Mouse (Mus musculus): ENCODE measurements around the gene Hes1.
A peak's percentile ranks its signal among the peaks of the same experiment; 100 is the strongest.
"Not testable (repeated sequence)": the region's sequence is repeated elsewhere in the genome, so short reads cannot be mapped to it uniquely, and the experiment has no call there.

Gene Hes1

DNA sequence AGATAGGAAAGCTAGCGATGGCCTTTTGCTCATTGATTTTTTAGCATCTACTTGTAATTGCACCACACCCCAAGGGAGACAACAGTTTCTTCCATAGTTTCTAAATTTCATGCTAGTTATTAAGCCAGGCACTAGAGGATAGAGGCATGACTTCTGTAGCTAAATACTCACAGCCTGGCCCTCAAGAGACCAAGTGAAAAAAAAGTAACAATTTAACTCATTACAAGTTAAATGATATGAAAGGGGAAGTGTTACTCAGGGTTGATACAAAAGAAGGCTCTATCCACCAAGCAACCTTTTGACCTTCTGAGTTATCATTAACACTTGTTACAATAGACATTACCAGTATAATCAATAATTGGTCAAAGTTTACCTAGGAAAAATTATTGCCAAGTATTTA is 9.1 kb downstream of the Hes1 start:
- no peak for DNase-seq

DNA sequence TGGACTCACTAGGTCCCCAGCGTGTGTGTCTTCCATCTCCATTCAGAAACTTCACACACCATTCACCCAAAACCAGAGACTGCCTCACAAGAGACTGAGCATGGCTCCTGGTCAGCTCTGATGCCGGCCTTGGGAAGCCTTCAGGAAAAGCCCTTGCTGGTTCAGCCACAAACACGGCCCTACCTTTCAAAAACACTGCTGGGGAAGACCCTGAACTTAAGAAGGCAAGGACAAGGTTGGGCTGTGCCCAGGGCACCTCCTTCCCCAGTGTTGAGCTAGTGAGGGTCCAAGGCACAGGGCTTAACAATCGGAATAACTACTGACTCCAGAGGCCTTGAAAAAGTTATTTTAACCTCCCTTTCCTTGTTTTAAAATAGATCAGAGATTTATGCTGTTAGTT is 17.3 kb downstream of the Hes1 start:
- no peak for DNase-seq

DNA sequence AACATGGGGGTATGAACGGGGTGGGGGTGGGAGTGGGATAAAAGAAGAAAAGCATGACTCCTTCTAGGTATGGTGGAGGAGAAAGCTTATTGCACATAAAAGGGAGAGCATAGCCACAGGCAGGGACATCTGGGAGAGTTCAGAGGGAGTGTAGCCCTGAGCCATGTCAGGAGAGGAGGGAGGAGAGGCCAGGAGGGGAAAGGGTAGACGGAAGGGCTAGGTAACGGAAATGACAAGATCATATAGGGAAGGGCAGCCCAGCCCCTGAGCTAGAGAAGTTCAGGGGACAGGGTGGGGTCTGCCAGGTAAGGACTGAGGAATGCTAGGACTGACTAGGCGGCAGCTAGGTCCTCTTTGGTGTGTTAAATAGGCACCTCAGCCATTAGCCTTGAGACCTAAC is 17.8 kb downstream of the Hes1 start:
- DNase-seq, result no peak

GRCm38 (mm10) chr16:30082965-30083364 is 18.8 kb downstream of the Hes1 start:
- no peak for DNase-seq

DNA sequence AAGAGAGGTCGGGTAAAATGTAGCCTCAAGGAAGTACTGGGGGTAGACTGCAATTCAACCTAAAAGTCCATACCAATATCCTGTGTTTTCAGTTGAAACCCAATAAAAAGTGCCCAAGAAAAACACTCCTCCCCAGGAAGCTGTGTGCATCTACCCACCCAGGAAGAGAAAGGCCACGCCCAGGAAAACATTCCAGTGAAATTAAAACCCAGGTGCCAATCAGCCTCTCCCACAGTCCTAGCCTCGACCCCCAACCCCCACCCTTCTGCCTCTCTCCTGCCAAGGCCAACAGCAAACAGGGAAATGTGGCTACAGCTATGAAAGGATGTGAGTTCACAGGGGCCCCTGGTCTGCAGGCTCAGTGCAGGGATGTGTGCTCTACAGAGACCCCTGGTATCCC is 19.4 kb downstream of the Hes1 start:
- no peak for DNase-seq

DNA sequence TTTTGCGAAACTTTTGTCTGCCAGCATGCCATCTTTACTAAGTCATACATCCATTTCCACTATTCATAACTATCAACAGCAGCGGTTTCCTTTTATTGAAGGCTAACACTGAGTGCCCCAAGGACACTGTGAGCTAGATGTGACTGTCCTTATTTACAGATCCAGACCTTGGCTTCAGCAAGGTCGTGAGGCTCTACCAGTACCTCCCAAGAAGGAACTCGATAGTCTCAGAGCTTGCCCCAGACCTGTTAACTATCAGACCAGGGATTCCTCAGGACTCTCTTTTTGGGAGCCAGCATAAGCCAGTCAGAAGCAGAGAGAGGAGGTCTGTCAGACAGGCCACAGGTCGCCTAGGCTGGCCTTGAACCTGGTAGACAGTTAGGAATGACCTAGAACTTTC is 24.5 kb downstream of the Hes1 start:
- DNase-seq, result no peak

DNA sequence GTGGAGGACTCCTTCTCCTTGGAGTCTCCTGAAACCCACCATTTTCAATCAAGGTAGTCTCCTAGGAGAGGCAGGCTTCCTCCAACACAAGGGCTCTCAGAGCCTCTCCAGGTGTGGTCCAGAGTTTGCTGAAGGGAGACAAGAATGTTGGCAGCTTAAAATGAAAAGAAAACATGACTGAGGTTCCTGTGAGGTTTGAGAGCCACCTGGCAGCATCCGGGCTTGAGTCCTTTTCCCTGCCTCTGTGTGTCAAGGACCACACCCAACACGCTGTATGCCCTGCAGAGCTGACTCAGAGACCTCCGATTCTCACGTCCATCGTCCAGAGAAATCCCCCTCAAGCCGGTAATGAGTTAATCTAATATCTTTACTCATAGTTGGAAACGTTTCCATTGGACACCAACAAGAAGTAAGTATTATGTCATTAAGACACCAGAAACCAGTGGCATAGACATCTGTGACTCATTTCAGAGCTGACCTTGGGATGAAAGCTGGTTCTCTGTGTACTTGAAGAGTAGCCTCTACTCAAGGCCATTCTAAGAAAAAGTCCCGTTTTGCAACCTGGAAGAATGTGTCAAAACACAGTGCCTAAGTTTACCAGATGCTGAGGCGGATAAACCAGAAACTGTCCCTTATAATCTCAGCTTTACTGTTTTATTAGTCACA is 26.1 kb downstream of the Hes1 start:
- peak in 1 of 2 experiments; percentile 64 for DNase-seq

GRCm38 (mm10) chr16:30096050-30096449 is 31.9 kb downstream of the Hes1 start:
- no peak for DNase-seq

DNA sequence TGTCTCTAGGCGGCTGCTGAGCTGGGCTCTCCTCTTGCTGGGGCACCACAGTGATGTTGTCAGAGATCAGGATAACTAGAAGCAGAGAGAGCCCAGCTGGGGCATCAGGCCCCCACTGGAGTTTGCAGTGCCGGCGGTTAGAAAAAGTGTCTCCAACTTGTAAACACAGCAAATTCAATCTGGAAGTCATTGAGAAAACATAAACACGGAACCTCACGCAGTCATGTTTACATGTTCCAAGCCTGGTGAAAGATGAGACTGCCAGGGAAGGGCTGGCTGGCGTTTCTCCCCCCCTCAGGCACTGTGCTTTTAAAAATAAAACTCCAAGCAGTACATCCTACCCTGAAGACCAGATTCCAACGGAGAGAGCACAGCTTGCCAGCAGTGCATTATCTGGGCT is 32.3 kb downstream of the Hes1 start:
- DNase-seq, result peak; percentile 40 to 80

- no peak for DNase-seq
Observed at GRCm38 (mm10) chr16:30099124-30099523, 34.9 kb downstream of the Hes1 start.

- no peak for DNase-seq
Observed at GRCm38 (mm10) chr16:30102149-30102915, 38.1 kb downstream of the Hes1 start.

GRCm38 (mm10) chr16:30102982-30103381 is 38.8 kb downstream of the Hes1 start:
- no peak for DNase-seq

DNA sequence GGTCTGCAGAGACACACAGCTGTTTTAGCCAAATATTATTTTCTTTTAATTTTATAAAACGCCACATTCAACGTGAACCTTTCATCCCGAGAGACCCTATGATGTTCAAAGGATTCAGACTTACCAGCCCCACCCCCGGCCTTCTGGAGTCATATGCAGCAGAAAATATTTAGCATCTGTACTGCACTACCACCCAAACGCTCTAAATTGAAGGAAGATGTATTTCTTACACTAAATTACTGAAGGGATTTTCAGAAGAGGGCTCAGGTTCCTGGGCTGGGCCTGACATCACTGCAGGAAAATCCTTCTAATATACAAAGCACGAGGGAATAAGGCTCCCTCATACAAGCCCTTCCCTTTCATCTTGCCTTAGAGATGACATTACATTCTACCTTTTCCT is 39.3 kb downstream of the Hes1 start:
- no peak for DNase-seq

DNA sequence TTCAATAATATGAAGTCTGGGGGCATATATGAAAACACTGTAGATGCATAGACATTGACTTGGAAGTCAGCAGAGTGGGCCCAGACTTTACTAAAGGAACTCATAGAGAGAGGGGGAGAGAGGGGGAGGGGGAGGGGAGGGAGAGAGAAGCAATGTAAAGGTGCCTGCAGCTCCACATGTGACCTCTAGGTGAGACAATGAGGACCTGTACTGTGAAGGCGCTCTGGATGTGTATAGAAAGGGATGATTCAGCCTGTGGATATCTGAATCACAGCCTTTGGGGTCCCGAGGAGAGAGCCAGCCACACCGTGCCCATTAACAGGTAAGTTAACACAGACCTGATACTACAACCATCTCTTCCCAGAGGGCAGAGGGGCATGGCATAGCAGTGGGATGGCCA is 40.2 kb downstream of the Hes1 start:
- no peak for DNase-seq

- DNase-seq, result no peak
Observed at GRCm38 (mm10) chr16:30105476-30105875, 41.3 kb downstream of the Hes1 start.

DNA sequence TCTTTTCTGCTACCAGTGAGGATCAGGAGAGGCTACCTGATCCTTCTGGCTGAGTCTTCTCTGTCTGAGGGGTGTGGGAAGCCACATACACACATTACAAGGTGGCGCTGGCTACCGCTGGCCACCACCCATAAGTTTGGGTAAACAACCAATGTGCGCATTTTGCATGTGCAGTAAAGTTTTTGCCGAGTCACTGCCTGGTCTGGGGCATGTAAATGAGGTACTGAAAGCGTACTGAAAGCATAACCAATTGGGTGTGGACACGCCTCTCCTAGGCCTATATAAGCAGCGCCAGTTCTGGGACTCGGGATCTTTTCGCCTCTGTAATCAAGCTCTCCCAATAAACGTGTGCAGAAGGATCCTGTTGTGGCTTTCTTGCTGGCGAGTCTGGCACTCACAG is 44.0 kb downstream of the Hes1 start:
- DNase-seq, result not testable (repeated sequence)

GRCm38 (mm10) chr16:30110466-30110865 is 46.3 kb downstream of the Hes1 start:
- DNase-seq, result no peak

DNA sequence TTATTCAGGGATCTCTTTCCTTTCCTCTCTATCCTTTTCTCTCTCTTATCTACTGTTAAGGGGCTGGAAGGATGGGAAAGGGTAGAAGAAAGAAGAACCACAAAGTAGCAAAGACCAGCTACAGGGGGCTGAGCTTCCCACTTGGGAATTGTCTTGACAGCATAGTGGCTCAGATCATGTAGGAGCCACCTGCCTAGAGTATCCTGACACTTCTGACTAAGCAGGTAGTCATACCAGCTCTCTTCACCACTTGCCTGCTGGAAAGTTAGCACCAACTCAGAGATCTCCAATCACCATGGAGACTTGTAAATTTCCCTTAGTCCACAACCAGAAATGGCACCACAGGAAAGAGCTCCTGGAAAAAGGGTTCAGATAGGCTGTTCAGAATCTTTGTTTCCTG is 46.9 kb downstream of the Hes1 start:
- DNase-seq, result no peak

- DNase-seq, result no peak
Observed at GRCm38 (mm10) chr16:30111566-30111965, 47.4 kb downstream of the Hes1 start.

DNA sequence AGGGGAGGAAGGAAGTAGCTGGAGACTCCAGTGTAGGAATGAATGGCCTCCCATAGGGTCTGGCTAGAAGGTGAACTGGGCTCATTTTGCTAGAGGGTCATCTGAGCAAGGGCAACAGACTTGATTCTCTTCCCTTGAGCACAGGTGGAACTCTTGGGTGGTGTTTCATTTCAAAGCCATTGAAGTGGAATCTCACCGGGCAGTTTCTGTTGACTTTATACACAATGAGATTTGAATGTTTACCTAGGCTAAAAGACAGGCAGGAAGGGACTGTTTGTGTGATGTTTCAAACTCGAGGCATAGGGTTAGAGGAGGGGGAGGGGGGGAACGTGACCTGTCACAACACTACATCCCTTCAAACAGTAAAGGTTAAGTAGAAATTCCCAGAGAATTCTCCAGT is 49.0 kb downstream of the Hes1 start:
- peak; percentile 35 to 48 for DNase-seq

- DNase-seq, result no peak
Observed at GRCm38 (mm10) chr16:30113800-30114199, 49.6 kb downstream of the Hes1 start.

DNA sequence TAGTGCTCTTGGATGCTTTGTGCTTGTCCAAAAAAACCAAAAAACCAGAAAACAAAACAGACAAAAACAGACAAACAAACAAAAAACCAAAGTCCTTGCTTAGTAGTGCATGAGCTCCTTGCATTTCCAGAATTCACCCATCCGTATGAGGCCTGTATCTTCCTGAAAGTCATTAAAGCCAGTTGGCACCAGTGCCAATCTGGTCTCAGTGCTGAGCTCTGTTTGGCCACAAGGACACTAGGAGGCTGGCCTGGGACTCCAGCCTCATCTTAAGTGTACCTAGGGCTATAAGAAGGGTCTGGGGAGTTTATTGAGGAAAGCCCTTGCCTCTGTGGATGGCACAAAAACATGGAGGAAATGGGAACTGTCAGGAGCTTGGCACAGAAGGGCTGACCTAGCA is 50.3 kb downstream of the Hes1 start:
- DNase-seq, result no peak

Measured in lung, postnatal 4 days (tissue).